8 mouse cellular contexts compared by ENCODE assay signal in genomic region chr11:50827010-50827953, GRCm38 (mm10). TPM values are rescaled to one million over a fixed set of nuclear protein-coding genes. Genes with fewer than 3 reads are reported as not detected.
DNase-seq lines count a peak whose midpoint lies in the region; ATAC-seq lines count a peak whose summit lies in the region.

Gene Zfp354c, minus strand, starts transcription at chr11:50827724.

- DNase-seq in cerebellum, postnatal 4 days (ENCODE audit: low spot score in 2 of 2), result peak; percentile 77 to 83
- peak; percentile 69 to 77 for DNase-seq in gastrocnemius, adult 8-10 months (ENCODE audit: low spot score in 2 of 2)
- DNase-seq in induced T-regulatory cell, adult 2 months (ENCODE audit: low read depth), result peak; percentile 77
- DNase-seq in left cerebral cortex, adult 8-10 months (ENCODE audit: low spot score in 2 of 2), result peak; percentile 76
- DNase-seq in right cerebral cortex, adult 2 months (ENCODE audit: low spot score in 2 of 2), result peak; percentile 91 to 92
- peak; percentile 50 for DNase-seq in urinary bladder, postnatal 10 days (ENCODE audit: low spot score)

- peak; percentile 92 for ATAC-seq in activated CD4-positive, CD25-positive, alpha-beta regulatory T cell, adult 4 months
- peak; percentile 95 for ATAC-seq in megakaryocyte, adult 5-6 weeks (ENCODE audit: poor library complexity, severe bottlenecking)

RNA-seq across cellular contexts. Expression of gene Zfp354c, which starts in this region (rescaled TPM):
- 1 to 10 TPM in 1 of 2 experiments, under 1 TPM in 1; 0.79 to 3.2 TPM for polyA plus RNA-seq in activated CD4-positive, CD25-positive, alpha-beta regulatory T cell, adult 4 months (2017; shearing (Covaris generic))
- total RNA-seq in gastrocnemius, adult 8-10 months (2022), result 1 to 10 TPM; 3.1 to 4.4 (median 3.6) TPM
- 10 to 100 TPM; 40.4 to 57.6 (median 45.3) TPM for total RNA-seq in left cerebral cortex, adult 8-10 months (2022)
- total RNA-seq in megakaryocyte, adult 5-6 weeks (2015), result 0.02 and 0.18 TPM in 2 replicates
- 0.04 and 0.33 TPM in 2 replicates for total RNA-seq in megakaryocyte, adult 5-6 weeks (2017)

Comparison
In these comparisons a context has a peak if more than half of its experiments do, and no peak if none do; other contexts are left out.
1. Peak in every context shown above with its lines: DNase-seq and ATAC-seq.
2. RNA of gene Zfp354c (total RNA-seq): 40.4 to 57.6 TPM in left cerebral cortex, adult 8-10 months; 3.1 to 4.4 TPM in gastrocnemius, adult 8-10 months and 0.02 to 0.33 TPM in megakaryocyte, adult 5-6 weeks; every median in the first group is over 4 times any median in the second.
3. Peak in ATAC-seq in megakaryocyte, adult 5-6 weeks; RNA of the gene not detected or under 1 TPM.